Mouse (Mus musculus): ENCODE results near the gene Cdk5rap3.

Cdk5rap3 gene

GRCm38 (mm10) chr11:96933562-96934276 is 17.4 kb upstream of the Cdk5rap3 start:
- no peak for DNase-seq (ENCODE audit: low read depth, low spot score)

DNA sequence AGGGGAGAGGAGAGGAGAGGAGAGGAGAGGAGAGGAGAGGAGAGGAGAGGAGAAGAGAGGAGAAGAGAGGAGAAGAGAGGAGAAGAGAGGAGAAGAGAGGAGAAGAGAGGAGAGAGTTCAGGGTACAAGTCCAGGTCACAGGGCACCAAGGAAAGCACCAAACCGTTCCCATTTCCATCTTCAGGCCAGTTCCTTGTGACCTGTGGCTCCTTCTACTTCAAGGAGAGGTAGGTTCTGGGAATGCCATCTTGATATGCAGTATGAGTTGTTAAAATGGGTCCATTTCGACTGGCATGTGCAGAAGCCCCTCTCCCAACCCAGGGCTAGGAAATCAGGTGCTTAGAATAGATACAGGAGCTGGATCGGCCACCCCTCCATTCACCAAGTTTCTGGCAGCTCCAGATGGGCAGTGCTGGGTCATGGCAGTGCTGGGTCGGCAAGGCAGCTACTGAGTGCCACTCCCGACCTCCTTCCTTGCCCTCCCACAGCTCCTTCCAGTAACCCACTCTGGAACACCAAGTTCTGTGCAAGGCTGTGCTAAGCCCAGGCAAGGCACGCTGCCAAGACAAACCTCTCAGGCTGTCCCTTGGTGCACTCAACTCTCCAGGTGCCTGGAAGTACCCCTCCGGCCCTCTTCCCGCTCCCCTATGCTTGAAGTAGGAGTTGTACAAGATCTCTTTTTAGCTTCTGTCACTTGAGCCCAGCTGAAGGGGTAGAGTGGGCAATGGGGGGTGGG is 15.2 kb upstream of the Cdk5rap3 start:
- DNase-seq (ENCODE audit: low read depth, low spot score): no peak

DNA sequence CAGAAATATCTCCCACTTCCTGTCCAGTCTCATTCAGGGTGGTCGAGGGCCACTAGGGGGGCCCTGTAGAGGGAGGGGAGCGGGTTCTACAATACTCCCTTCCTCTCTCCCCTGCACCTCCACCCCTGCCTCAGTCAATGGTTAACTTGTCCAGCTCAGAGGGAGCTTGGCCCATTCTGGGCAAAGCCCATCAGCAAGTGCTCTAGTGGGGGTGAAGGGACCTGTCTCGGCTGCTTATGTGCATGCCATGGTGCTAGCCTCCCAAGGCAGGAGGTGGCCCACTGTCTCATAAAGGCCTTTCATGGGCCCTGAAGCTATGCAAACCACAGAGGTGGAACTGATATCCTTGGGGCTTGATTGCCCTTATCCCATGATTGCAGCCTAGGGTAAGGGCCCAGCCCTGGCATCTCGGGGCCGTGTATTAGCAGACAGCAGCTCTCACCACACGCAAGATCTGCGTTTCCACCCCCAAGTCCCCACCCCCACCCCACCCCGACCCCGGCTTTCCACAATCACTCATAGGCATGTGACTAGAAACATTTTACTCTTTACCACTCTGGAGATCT is 13.6 kb upstream of the Cdk5rap3 start:
- DNase-seq (ENCODE audit: low read depth, low spot score): no peak

DNA sequence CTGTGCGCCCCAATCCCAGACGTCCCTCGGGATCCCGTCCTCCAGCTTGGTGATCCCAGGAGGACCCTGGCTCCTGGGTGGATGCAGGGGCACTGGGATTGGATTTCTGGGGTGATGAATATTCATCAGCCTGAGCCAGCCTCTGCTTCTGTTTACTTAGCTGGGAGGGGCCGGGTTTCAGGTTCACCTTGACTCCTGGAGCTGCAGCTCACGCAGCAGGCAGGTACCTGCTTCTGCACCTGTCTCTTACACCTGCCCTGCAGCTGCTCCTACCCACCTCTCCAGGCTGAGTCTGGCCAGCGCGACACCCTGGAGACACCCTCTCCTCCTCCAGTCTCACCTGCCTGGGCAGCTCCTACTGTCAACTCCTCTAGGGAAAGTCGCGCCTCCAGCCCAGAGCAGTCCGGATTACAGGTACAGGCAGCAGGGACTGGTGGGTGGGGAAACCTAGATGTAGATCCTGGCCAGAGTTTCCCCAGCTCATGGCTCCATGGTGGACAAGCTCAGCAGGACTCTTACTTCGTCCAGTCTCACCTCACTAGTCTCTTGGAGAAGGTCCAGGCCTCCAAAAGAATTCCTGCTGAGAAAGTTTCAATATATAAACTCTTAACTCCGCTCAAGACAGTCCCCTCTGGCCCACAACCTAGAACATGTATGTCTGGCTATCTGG is 12.9 kb upstream of the Cdk5rap3 start:
- no peak for DNase-seq (ENCODE audit: low read depth, low spot score)

DNA sequence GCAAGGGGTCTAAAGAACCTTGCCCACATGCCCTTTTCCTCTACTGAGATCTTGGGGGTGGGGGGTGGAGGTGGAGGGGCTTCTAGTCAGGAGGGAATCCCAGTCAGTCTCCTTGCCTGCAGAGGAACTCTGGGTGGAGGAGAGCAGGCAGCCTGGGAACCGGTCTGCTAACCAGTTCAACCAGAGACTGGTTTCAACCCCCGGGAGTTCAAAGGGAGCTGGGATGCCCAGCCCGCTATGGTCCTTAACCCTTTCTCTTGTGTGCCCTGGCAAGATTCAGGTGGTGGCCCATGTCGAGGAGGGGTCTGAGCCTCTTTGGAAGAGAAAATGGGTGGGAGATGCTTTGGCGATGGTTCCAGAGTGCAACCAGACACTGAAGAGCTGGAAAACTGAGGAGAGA is 12.4 kb upstream of the Cdk5rap3 start:
- DNase-seq (ENCODE audit: low read depth, low spot score): no peak

- DNase-seq (ENCODE audit: low read depth, low spot score): no peak
Observed at GRCm38 (mm10) chr11:96928088-96928487, 11.8 kb upstream of the Cdk5rap3 start, which contains the start of gene Prr15l. TSS of gene Prr15l (plus strand) at chr11:96928104.

DNA sequence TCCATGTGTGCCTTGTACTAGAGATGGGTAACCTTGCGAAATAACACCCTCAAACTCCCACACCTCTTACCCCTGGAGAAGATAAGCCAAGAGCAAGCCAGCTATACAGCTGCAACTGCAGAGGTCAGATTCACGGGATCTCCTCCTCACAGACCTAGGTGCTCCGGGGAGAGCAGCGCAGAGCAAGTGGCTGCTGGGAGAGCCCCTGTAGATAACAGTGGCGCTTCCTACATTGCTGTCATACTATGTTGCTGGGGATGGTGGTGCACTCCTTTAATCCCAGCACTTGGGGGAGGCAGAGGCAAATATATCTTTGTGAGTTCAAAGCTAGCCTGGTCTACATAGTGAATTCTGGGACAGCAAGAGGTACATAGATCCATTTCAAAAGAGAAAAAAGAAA is 10.3 kb upstream of the Cdk5rap3 start:
- no peak for DNase-seq (ENCODE audit: low read depth, low spot score)

GRCm38 (mm10) chr11:96925469-96926148 is 9.3 kb upstream of the Cdk5rap3 start:
- no peak for DNase-seq (ENCODE audit: low read depth, low spot score)

DNA sequence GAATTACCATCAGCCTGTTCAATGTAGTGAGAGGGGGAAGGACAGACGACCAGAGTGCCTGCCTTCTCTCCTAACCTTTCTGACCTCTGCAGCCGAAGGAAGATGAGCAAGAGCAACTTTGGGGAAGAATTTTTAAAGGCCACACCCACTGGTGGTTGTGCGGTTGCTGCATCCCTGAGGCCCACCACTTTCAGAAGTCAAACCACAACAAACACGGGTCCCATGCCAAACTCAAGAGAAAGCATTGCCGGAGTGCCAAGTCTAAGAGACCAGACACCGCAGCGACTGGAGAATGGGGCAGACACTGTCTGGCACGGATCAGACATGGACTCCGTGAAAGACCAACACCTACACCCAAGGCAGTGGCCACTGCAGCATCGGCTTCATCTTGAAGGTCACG is 8.6 kb upstream of the Cdk5rap3 start:
- DNase-seq (ENCODE audit: low read depth, low spot score): no peak

GRCm38 (mm10) chr11:96919003-96919402 is 2.7 kb upstream of the Cdk5rap3 start:
- DNase-seq (ENCODE audit: low read depth, low spot score): no peak

DNA sequence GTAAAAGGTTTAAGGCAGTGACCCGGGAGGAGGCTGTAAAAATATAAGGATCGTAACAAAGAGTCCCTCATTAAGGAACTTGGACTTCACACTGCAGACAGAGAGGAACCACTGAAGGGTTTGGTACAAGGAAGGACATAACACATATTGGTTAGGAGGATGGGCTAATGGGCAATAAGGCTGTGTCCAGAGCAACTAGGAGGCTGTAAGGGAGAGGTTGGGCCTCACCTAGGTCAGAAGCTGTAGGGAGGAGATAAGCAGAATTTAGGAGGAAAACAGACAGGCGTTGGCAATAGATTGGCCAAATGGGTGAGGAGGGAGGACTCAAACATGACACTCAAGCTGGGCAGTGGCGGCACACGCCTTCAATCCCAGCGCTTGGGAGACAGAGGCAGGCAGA is 1.1 kb upstream of the Cdk5rap3 start:
- DNase-seq (ENCODE audit: low read depth, low spot score): no peak

GRCm38 (mm10) chr11:96916885-96917396 is 645 bp upstream of the Cdk5rap3 start:
- DNase-seq (ENCODE audit: low read depth, low spot score): no peak

- DNase-seq (ENCODE audit: low read depth, low spot score): peak; percentile 31
Observed at GRCm38 (mm10) chr11:96912682-96913081, 3.6 kb downstream of the Cdk5rap3 start.

GRCm38 (mm10) chr11:96910003-96910402 is 6.3 kb downstream of the Cdk5rap3 start:
- DNase-seq (ENCODE audit: low read depth, low spot score): peak; percentile 89

DNA sequence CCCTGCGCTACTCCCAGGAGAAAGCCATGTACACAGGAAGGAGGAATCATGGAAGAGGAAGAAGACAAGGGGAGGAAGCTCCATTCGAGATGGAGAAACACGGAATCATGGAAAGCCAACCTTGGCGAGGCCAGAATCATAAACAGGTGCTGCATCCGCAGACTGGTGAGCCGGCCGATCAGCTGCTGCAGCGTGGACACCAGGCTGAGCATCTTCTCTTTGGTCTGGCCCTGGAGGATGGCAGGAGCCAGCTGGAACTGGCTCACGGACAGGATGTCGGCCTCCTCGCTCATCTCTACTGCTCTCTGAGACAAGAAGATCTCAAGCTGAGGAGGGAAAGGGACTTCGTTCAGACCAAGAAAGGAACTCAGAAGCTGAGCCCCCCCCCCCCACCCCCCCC is 7.7 kb downstream of the Cdk5rap3 start:
- no peak for DNase-seq (ENCODE audit: low read depth, low spot score)

- DNase-seq (ENCODE audit: low read depth, low spot score): peak; percentile 21
Observed at GRCm38 (mm10) chr11:96906431-96907161, 9.7 kb downstream of the Cdk5rap3 start.

DNA sequence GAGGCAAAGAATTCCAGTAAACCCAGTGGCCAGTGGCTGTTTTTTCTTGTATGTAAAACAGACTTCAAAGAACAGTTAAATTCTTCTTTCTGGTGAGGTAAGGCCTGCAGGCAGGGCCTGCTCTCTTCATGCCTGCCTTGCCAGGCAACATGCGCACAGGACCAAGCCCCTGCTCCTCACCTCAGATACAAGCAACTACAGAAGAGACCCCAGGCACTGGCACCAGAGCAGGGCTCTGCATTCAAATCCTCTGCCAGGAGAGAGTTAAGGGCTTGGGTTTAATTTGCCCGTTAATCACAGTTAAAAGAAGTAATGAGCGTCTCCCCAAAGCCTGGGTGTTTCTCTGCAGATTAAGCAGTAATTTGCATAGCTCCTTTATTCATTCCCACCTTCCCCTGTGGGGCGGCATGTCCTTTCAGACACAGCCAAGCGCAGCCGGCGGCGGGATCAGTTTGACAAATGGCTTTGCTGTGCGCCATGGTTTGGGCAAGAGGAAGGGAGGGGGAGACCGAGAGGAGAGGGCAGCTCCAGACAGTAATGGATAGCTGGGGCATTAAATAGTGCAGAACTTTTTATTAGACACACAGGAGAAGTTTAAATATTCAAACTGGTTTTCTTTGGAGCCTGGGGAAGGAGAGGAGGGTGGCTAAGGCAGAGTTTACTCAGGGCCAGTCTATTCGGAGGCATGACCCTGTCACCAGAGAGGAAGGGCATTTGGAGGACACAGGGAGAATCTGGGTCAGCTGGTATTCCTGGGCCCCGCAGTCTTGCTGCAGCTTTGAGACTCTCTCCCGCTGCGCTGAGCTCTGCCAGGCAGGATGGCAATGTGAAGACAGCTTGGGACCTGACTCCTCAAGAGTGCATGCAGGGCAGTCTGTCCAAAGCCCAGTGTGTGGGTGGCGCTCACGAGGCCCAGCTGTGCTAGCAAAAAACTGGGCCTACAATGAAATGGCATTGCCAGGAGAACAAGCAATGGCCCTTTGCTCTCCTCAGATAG is 13.4 kb downstream of the Cdk5rap3 start:
- peak; percentile 65 for DNase-seq (ENCODE audit: low read depth, low spot score)

GRCm38 (mm10) chr11:96901332-96901731 is 15.0 kb downstream of the Cdk5rap3 start:
- DNase-seq (ENCODE audit: low read depth, low spot score): no peak

All from brain, adult 2 months (tissue).